Mouse (Mus musculus): ENCODE results near the gene Magix.

Gene Magix

GRCm38 (mm10) chrX:7673578-7674281, 7.3 kb downstream of the Magix start:
- DNase-seq (ENCODE audit: low spot score), result no peak

DNA sequence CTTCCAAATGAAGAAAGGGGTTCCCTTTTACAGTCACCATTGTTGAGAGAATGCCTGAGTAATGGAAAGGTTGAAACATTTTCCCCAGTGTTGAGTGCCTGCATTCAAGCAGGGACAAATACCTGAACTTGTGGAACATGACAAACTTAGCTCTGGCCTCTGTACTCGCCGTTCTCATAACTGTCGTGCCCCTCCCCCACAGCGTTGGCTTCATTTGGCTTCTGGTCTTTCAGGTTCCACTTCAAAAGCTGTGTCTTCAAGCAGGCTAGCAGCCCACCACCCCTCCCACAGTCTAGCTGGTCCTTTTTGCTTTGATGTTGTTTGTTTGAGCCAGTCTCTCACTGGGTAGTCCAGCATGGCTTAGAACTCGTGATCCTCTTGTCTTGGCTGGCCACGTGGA, 8.3 kb downstream of the Magix start:
- no peak for DNase-seq (ENCODE audit: low spot score)

- DNase-seq (ENCODE audit: low spot score), result peak; percentile 43
Measured at GRCm38 (mm10) chrX:7670921-7671623, 10.0 kb downstream of the Magix start, which contains the start of gene Plp2. Plp2 (minus strand) TSS chrX:7671390.

GRCm38 (mm10) chrX:7670390-7670881, 10.6 kb downstream of the Magix start:
- peak; percentile 67 for DNase-seq (ENCODE audit: low spot score)

DNA sequence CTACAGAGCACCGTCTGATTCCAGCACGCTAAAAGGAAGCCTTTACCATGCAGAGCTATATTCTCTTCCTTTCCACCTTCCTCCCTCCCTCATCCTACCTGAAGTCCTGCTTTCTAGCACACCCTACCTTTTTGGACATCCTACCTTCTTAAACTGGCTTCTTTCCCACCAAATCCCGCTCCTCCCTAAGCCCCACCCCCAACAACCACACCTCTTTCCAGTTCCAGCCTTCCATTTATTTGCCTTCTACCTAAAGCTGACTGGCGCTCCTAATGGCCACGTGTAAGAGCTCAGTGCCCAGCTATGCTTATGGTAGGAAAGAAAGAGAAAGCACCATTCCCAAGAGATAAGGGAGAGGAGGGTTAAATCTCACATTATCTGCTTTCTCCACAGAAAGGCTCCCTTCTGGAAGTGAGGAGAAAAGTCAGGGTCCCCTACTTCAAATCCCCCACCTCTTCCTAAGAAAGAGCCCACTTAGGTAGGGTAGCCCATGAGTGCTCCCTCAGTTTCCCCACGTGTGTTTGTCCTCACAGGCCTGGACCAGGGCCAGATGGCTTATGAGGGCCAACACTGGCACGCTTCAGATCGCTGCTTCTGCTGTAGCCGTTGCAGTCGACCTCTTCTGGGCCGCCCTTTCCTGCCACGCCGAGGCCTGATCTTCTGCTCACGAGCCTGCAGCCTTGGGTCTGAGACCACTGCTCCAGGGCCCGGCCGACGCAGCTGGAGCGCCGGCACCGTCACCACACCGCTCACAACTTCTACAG, 15.1 kb downstream of the Magix start:
- DNase-seq (ENCODE audit: low spot score), result no peak

GRCm38 (mm10) chrX:7664791-7665190, 16.3 kb downstream of the Magix start:
- DNase-seq (ENCODE audit: low spot score), result no peak

GRCm38 (mm10) chrX:7662936-7663335, 18.1 kb downstream of the Magix start:
- DNase-seq (ENCODE audit: low spot score), result no peak

DNA sequence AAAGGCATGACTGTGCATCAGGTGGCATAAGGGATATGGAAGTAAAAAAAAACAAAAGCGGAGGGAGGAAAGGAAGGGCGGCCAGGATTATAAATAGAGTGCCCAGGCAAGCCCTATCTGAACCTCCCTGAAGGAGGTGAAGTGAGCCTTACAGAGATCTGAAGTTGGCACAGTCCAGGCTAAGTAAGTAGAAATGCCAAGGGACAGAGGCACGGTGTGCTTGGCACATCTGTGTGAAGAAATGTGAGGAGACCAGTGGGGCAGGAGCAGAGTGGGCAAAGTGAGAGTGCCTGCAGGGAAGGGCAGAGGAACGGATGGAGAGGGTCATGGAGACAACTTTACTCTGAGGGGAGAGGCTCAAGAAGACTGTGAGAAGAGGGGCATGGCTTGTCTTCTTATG, 20.0 kb downstream of the Magix start:
- DNase-seq (ENCODE audit: low spot score), result no peak

DNA sequence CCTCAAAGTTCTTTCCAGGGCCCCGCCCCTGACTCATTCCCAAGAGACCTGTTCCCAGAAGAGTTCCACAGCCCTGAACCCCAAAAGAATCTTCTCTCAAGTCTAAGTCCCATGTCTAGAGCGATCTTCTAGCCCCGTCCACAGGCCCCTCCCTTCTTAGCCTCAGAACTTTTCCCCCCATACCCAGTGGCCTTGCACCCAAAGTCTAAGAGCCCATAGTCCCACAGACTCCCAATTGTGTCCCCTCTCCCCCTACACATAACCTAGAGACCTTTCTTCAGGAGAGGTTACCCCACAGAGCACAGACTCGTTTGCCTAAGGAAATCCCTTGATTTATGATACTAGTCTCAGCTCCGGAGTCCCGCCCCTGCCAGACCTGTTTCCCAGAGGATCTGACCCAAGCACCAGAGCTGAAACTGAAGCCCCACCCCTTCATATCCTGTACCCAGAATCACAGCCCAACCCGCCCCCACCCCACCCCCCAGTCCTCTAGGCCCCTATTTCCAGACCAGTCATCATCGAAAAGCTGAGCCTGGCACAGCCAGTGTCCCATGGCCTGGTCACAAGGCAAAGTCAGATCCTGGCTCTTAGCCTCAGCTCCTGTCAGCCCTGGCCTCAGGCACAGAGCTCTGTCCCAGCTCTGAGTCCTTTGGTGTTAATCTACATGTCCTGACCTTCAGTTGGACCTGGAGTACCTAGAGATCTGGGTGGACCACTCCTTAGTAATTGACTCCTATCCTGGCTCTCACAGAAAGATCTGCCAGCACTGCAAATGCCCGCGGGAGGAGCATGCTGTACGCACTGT, 22.1 kb downstream of the Magix start:
- DNase-seq (ENCODE audit: low spot score), result no peak

GRCm38 (mm10) chrX:7658031-7658784, 22.8 kb downstream of the Magix start:
- no peak for DNase-seq (ENCODE audit: low spot score)

- DNase-seq (ENCODE audit: low spot score), result peak; percentile 34
Measured at GRCm38 (mm10) chrX:7657221-7657639, 23.8 kb downstream of the Magix start, which contains the start of gene Prickle3. Prickle3 (plus strand) TSS chrX:7657260.

- peak; percentile 57 for DNase-seq (ENCODE audit: low spot score)
Measured at GRCm38 (mm10) chrX:7648671-7649304, 32.3 kb downstream of the Magix start.

DNA sequence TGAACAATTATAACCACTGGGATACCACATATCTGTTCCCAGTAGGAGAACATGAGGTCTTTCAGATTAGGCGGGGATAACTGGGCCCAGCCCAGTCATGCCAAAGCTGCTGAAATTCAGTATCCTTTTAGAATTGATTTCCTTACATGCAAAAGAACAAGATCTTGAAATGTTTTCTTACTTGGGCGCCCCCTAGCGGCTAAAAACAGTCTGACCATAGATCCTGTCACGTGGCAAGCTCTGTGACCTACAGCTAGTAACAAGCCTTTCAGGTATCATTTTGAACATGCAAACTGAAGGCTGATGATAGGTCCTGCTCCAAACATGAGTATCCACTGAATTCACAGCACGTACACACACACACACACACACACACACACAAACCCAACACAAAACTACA, 35.7 kb downstream of the Magix start:
- DNase-seq (ENCODE audit: low spot score), result peak; percentile 71

- no peak for DNase-seq (ENCODE audit: low spot score)
Measured at GRCm38 (mm10) chrX:7640785-7641184, 40.3 kb downstream of the Magix start.

GRCm38 (mm10) chrX:7639536-7640325, 41.3 kb downstream of the Magix start:
- no peak for DNase-seq (ENCODE audit: low spot score)

DNA sequence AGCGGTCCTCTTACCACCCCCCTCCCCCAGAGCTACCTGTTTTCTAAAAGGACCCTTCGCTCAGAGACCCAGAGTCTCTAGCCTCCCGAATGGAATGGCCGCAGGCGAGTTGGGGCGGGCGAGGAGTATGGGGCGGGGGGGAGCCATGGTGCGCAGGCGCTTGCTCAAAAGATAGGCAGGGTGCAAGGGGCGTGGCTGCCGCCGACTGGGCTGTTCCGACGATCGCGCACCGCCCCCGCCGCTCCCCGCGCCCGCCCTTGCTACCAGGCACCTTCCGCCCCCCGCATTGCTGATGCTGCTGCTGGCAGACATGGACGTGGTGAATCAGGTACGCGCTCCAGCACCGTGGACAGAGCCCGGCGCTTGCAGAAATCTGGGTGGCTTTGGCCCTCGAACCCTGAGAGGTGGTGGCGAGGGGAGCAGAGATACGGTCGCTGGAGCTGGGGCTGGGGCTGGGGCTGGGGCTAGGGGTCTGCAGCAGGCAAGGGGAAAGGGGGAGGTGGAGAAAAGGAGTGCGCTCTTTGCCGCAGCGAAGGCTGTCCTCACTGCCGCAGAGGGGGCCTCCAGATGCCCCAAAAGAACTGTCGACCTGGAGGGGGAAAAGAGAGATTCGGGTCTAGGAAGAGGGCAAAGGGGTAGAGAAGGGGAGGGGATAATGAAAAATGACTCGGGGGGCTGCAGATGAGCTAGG, 42.5 kb downstream of the Magix start, which contains the start of gene Syp:
Gene Syp (plus strand): TSS at position 71 of the 691 bp plus-strand sequence.
- DNase-seq (ENCODE audit: low spot score), result peak; percentile 31

GRCm38 (mm10) chrX:7635101-7635500, 46.0 kb downstream of the Magix start:
- no peak for DNase-seq (ENCODE audit: low spot score)

- no peak for DNase-seq (ENCODE audit: low spot score)
Measured at GRCm38 (mm10) chrX:7632560-7632959, 48.5 kb downstream of the Magix start.

Data from urinary bladder, postnatal 25 days (tissue).